Mouse (Mus musculus): ENCODE measurements around the gene Mast3.

The Mast3 gene

GRCm38 (mm10) chr8:70804481-70805206 lies at the start of gene Mast3:
TSS of gene Mast3 (minus strand) at chr8:70805054.
- in situ Hi-C loops (cut with MseI, MboI) = no loop called here

- in situ Hi-C loops (cut with MseI, MboI) = no loop called here
Observed at GRCm38 (mm10) chr8:70853863-70854262, 49.0 kb upstream of the Mast3 start.

GRCm38 (mm10) chr8:70852595-70853231 lies 47.9 kb upstream of the Mast3 start:
- in situ Hi-C loops (cut with MseI, MboI) = no loop called here

GRCm38 (mm10) chr8:70851837-70852236 lies 47.0 kb upstream of the Mast3 start:
- in situ Hi-C loops (cut with MseI, MboI) = no loop called here

- in situ Hi-C loops (cut with MseI, MboI) = no loop called here
Observed at GRCm38 (mm10) chr8:70850947-70851346, 46.1 kb upstream of the Mast3 start.

- in situ Hi-C loops (cut with MseI, MboI) = no loop called here
Observed at GRCm38 (mm10) chr8:70850132-70850845, 45.4 kb upstream of the Mast3 start.

- in situ Hi-C loops (cut with MseI, MboI) = no loop called here
Observed at GRCm38 (mm10) chr8:70849333-70849990, 44.6 kb upstream of the Mast3 start.

GRCm38 (mm10) chr8:70846371-70847154 lies 41.7 kb upstream of the Mast3 start:
- in situ Hi-C loops (cut with MseI, MboI) = no loop called here

- in situ Hi-C loops (cut with MseI, MboI) = no loop called here
Observed at GRCm38 (mm10) chr8:70845108-70845507, 40.3 kb upstream of the Mast3 start.

GRCm38 (mm10) chr8:70844523-70844922 lies 39.7 kb upstream of the Mast3 start:
- in situ Hi-C loops (cut with MseI, MboI) = no loop called here

- in situ Hi-C loops (cut with MseI, MboI) = no loop called here
Observed at GRCm38 (mm10) chr8:70843941-70844340, 39.1 kb upstream of the Mast3 start.

GRCm38 (mm10) chr8:70843214-70843773 lies 38.4 kb upstream of the Mast3 start:
- in situ Hi-C loops (cut with MseI, MboI) = no loop called here

- in situ Hi-C loops (cut with MseI, MboI) = no loop called here
Observed at GRCm38 (mm10) chr8:70842484-70842883, 37.6 kb upstream of the Mast3 start.

- in situ Hi-C loops (cut with MseI, MboI) = no loop called here
Observed at GRCm38 (mm10) chr8:70841147-70842072, 36.6 kb upstream of the Mast3 start.

- in situ Hi-C loops (cut with MseI, MboI) = no loop called here
Observed at GRCm38 (mm10) chr8:70840590-70840989, 35.7 kb upstream of the Mast3 start.

- in situ Hi-C loops (cut with MseI, MboI) = no loop called here
Observed at GRCm38 (mm10) chr8:70839408-70840351, 34.8 kb upstream of the Mast3 start, which contains the start of gene Arrdc2. TSS of gene Arrdc2 (minus strand) at chr8:70839720.

GRCm38 (mm10) chr8:70838654-70839407 lies 34.0 kb upstream of the Mast3 start:
- in situ Hi-C loops (cut with MseI, MboI) = no loop called here

GRCm38 (mm10) chr8:70836666-70837065 lies 31.8 kb upstream of the Mast3 start:
- in situ Hi-C loops (cut with MseI, MboI) = no loop called here
